Mouse (Mus musculus) forebrain, embryonic 16.5 days (tissue): ENCODE measurements at regions not wholly inside any gene's neighbourhood (a gene's known extent, or its start where the extent isn't known, plus 50 kb on each side); places are given as distances from the start of the nearest gene placed in this dataset.

Source experiments
- ATAC-seq: fragments of 200-750 bp; cut with Nextera tagmentation; 2 replicates; pipeline ENCODE4 v1.8.0; 2017; ENCODE audit warnings: mild to moderate bottlenecking, moderate library complexity
- H3K27ac ChIP-seq: fragments of 300-500 bp; sonication (generic); 2 replicates; pipeline ENCODE4 v1.5.1; 2014; ENCODE audit warnings: low read length, control low read depth
- H3K27me3 ChIP-seq: fragments of 300-500 bp; sonication (generic); replicated peaks from 2 replicates; pipeline ENCODE4 v1.6.1; 2014; ENCODE audit warnings: low read length; ENCODE audit not compliant: control insufficient read depth, insufficient read depth
- H3K36me3 ChIP-seq: fragments of 300-500 bp; sonication (generic); 2 replicates; pipeline ENCODE4 v1.6.1; 2014; ENCODE audit not compliant: control insufficient read depth, insufficient read depth
- H3K4me1 ChIP-seq: fragments of 300-500 bp; sonication (generic); replicated peaks from 2 replicates; pipeline ENCODE4 v1.6.1; 2014; ENCODE audit warnings: low read length; ENCODE audit not compliant: control insufficient read depth, insufficient read depth
- H3K4me2 ChIP-seq: fragments of 300-500 bp; sonication (generic); 2 replicates; pipeline ENCODE4 v1.6.1; 2014; ENCODE audit warnings: mild to moderate bottlenecking, low read length, control low read depth
- H3K4me3 ChIP-seq: fragments of 300-500 bp; sonication (generic); replicated peaks from 2 replicates; pipeline ENCODE4 v1.5.1; 2014; ENCODE audit warnings: mild to moderate bottlenecking, low read length, control low read depth
- H3K9ac ChIP-seq: fragments of 300-500 bp; sonication (generic); replicated peaks from 2 replicates; pipeline ENCODE4 v1.6.1; 2014; ENCODE audit warnings: low read depth, low read length, control low read depth
- H3K9me3 ChIP-seq: fragments of 300-500 bp; sonication (generic); 2 replicates; pipeline ENCODE4 v1.6.1; 2016; ENCODE audit warnings: low read length; ENCODE audit not compliant: control insufficient read depth
- WGBS: fragments of 180-500 bp; shearing (Covaris S2); extraction: QIAGEN DNeasy Blood & Tissue Kit; methylation state at CpG from one replicate; pipeline ENCODE4 v1.1.7; 2014; 5-methylcytosine and 5-hydroxymethylcytosine counted together

DNA sequence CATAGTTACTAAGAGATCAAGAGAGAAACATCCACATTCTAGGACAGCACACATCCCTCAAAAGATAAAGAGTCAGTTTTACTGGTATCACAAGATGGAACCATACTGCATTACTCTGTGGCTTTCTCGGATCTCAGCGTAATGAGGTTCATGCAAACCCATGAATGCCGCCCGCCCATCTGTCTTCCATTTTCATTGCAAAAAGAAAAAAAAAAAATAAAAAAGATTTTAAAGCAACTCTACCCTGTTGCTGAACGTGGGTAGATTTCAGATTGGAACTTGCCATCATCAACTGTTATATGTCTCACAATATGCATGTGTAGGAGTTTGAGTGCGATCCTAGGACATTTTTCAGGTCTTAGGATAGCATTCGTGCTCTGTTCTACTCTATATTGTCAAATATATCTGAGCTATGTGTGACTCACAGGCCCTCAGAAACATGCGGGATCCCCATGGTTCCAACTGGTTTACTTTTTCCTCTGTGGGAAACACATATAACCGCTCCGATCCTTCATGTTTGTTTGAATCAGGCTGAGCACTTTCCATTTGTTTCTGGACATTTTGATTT is 199.7 kb downstream of the Smoc2 start:
- H3K9me3 ChIP-seq: no peaks in the 10 kb centered on the region
- 95% methylated on average over 10 of the region's 10 CpGs for WGBS
- ATAC-seq: no peak

DNA sequence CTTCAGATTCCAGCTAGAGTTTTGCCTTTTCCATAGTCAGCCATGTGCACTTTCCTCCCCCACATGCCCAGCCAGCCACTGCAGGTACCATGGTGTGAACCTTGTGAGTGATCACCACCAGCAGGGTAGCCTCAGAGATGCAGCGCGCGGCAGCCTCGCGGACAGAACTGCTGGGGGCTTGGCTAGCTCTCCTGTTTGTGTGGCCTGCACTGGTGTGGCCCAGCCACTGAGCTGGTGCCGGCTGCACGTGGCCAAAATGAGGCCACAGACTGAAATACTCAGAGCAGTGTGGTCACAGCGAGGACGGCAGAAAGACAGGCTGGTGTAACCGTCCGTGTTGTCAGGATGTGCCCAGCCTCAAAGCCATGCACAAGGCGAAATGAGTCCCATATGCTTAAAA is 197.4 kb downstream of the Smoc2 start:
- Histone ChIP-seq H3K4me3 (no peak overlapping the region), H3K36me3 (no peaks in the 10 kb centered on the region), H3K27me3 (no peaks in the 10 kb centered on the region), H3K9ac (no peak overlapping the region), H3K9me3 (no peaks in the 10 kb centered on the region), H3K4me2 (no peak overlapping the region), H3K4me1 (no peaks in the 10 kb centered on the region), H3K27ac (no peak overlapping the region)
- ATAC-seq: no peak
- WGBS: 89% methylated on average over 12 of the region's 12 CpGs

More for the DNA sequence above, 199.7 kb downstream of the Smoc2 start:
- no peak overlapping the region for H3K9ac ChIP-seq
- no peaks in the 10 kb centered on the region for H3K4me1 ChIP-seq
- no peaks in the 10 kb centered on the region for H3K36me3 ChIP-seq
- no peak overlapping the region for H3K4me3 ChIP-seq
- H3K27me3 ChIP-seq: no peaks in the 10 kb centered on the region
- H3K27ac ChIP-seq: no peak overlapping the region
- H3K4me2 ChIP-seq: no peak overlapping the region

DNA sequence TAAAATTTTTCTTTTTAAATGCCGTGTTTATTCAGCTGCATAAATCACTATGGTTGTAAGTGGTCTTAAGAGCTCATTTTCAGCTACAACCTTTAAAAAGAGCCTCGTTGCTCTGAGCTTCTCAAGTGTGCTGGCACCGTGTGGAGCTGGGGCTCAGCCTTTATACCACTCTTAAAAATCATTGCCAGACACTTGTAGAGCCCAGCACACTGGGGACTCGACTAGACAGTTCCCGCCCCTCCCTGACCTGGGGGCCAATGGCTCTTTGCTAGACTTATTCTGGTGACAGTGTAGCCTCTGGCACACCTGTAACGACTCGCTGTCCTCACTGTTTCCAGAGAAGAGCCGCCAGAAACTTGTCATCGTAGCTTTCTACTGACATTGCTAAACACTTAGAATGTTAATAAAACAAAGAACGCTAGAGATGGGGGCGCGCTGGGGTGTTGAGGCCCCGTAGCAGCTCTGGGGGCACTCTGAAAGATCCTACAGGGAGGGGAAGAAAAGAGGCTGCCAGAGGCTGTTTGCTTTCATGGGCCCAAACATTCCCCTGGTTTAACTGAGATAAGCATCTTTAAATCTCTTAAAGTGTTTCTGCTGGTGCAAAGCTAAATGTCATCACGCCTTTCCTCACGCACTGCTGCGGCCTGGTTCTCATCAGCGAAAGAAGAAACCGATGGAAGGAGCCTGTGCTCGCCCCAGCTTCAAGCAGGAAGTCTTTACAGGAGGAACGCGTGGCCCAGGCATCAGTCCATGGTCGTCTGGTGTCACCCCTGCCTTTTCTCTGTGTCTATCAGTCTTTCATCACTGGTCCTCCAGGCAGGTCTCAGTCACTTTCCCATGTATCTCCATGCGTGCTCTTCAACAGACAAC is 196.7 kb downstream of the Smoc2 start:
- no peak overlapping the region for H3K4me3 ChIP-seq
- H3K27me3 ChIP-seq: no peaks in the 10 kb centered on the region
- H3K4me2 ChIP-seq: no peak overlapping the region
- no peak overlapping the region for H3K27ac ChIP-seq
- WGBS: 62% methylated on average over 23 of the region's 23 CpGs
- H3K9me3 ChIP-seq: no peaks in the 10 kb centered on the region
- no peak for ATAC-seq
- no peak overlapping the region for H3K9ac ChIP-seq
- H3K36me3 ChIP-seq: no peaks in the 10 kb centered on the region
- no peaks in the 10 kb centered on the region for H3K4me1 ChIP-seq

DNA sequence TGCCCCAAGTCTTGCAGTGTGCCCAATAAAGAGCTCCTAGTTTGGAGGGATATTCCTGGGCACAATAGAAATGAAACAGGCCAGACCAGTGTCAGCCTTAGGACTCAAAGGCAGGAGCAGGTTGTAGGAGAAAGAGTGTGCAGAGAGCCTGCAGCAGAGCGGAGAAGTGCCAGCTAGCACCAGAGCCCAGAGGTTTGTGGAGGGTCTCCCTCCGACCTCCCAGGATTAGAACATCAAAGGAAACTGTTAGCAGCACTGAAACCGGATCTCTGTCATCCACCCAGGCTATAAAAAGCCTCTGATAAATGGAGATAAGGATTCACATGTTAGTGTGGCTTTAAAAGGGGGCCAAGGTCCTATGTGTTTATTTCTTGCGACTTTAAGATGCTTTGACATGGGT is 196.0 kb downstream of the Smoc2 start:
- no peak for ATAC-seq
- no peak overlapping the region for H3K4me2 ChIP-seq
- no peak overlapping the region for H3K27ac ChIP-seq
- no peaks in the 10 kb centered on the region for H3K27me3 ChIP-seq
- H3K4me3 ChIP-seq: no peak overlapping the region
- H3K36me3 ChIP-seq: no peaks in the 10 kb centered on the region
- H3K9me3 ChIP-seq: no peaks in the 10 kb centered on the region
- no peak overlapping the region for H3K9ac ChIP-seq
- 36% methylated on average over 4 of the region's 4 CpGs for WGBS
- no peaks in the 10 kb centered on the region for H3K4me1 ChIP-seq

DNA sequence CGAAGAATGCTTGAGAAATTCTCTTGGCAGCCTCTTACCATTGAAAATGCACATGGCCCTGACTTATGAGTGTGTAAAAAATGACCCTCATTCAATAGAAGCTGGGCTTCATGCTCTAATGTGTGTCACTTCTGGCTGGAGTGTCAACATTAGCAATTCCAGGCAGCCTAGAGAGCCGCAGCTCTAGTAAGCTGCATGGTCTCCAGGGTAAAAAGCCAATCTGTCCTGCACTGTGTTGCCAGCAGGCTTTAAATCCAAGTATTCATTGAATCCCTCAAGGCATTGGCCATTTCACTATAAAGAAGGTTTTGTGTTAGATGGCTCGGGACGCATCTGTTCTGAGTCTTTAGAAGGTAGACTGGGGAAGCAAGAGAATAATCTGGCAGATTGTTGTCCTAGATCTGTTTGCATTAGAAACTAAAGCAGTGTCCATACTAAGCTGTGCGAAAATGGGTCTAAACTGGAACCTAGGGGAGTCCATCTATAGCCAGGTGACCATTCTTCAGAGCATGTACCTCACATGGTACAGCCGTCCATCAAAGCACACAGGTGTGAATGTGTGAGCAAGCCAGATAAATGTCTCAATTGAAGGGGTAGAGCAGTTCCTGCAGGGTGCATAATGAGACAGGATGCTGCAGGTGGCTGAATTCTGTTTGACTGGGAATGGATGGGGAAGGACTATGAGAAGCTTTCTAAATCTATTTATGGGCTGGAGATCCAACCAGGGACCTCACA is 189.6 kb downstream of the Smoc2 start:
- Histone ChIP-seq H3K27me3 (no peaks in the 10 kb centered on the region), H3K27ac (no peak overlapping the region), H3K9ac (no peak overlapping the region), H3K36me3 (no peaks in the 10 kb centered on the region), H3K9me3 (no peaks in the 10 kb centered on the region), H3K4me3 (no peak overlapping the region), H3K4me1 (no peaks in the 10 kb centered on the region), H3K4me2 (no peak overlapping the region)
- WGBS: 68% methylated on average over 6 of the region's 6 CpGs
- 0 out of 2 replicates have a peak, but pooled peaks have one; percentile 33 for ATAC-seq

DNA sequence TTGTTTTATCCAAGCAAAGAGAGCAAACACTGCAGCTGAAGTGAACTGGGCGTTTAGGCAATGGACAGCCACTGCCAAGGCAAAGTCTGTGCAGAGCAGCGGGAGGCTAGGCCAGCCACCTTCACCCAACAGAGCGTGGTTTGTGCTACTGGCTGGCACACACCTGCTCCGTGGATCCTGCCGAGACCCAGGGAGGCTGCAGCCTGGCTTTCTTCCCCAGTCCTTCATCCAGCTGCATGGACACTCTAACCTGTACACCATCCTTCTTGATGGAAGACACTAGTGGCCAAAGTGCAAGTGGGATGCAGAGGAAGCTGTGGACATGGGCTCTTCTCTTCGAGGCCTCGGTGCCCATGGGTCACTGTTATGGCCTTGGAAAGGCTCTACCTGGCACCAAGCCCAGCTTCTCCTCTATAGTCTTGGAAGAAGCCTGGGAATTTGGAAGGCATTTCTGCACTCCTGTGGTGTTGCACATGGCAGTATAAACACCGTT is 176.0 kb downstream of the Smoc2 start:
- H3K9me3 ChIP-seq: no peaks in the 10 kb centered on the region
- H3K4me1 ChIP-seq: no peaks in the 10 kb centered on the region
- H3K36me3 ChIP-seq: no peaks in the 10 kb centered on the region
- H3K9ac ChIP-seq: no peak overlapping the region
- WGBS: 53% methylated on average over 8 of the region's 8 CpGs
- no peak overlapping the region for H3K4me2 ChIP-seq
- no peaks in the 10 kb centered on the region for H3K27me3 ChIP-seq
- H3K4me3 ChIP-seq: no peak overlapping the region
- H3K27ac ChIP-seq: no peak overlapping the region
- peak; percentile 71; the same call in 1 of the 2 replicates for ATAC-seq
